Mouse (Mus musculus): ENCODE data around the gene G6pc3.

GRCm38 (mm10) chr11:102193657-102194440 lies 4.4 kb downstream of the G6pc3 start:
- no peak for TF ChIP-seq ZNF384 (IDR thresholded peaks at IDR 0.05; ENCODE audit: low read depth, low read length)
- TF ChIP-seq NRF1 (IDR thresholded peaks at IDR 0.05; ENCODE audit: low read depth, low read length) = no peak

Measured in CH12.LX (cell line).